Mouse (Mus musculus) left cerebral cortex, postnatal 25 days (tissue): ENCODE data around the gene Gm5741. TPM values are rescaled to one million over a fixed set of nuclear protein-coding genes. Genes with fewer than 3 reads are reported as not detected.

ENCODE experiments used
- DNase-seq, 2 experiments: peaks; one replicate each; pipeline ENCODE4 v3.0.0; 2022; ENCODE audit warnings: low spot score in 2 of 2, mixed read lengths in 1 of 2
- intact Hi-C: fragments of 180-260 bp; cut with DNase I; formaldehyde crosslinking; loops from one replicate; pipeline ENCODE4 v1.15.1; 2025
- total RNA-seq, 2 experiments: library from RNA; stranded (reverse); gene quantifications; 2 replicates each; pipeline ENCODE4 v1.2.3; 2021

Gm5741 gene
- total RNA-seq, 2 experiments from 2014 or later = 1.4 TPM; not detected in 1

- intact Hi-C loops = loop anchor here (2.0 kb wide), 1 partner anchor 95 kb away; no protein-coding TSS in a partner anchor
- no peak for DNase-seq
Observed at GRCm38 (mm10) chr8:85076001-85076400, 8.2 kb upstream of the Gm5741 start.

DNA sequence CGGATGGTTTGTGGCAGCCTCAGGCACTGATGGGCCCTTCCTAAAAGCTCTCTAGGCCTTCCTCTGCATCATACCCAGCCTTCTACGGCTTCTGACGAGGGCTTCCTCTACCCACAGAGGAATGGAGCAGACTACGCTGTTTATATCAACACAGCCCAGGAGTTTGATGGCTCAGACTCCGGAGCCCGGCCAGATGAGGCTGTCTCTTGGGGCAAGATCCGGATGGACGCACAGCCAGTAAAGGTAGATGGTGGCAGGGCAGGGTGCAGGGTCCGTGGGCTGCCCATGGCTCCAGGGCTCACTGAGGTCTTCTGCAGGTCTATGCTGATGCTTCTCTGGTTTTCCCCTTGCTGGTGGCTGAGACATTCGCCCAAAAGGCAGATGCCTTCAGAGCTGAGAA lies 6.8 kb upstream of the Gm5741 start:
- no peak for DNase-seq
- intact Hi-C loops = no loop called here

GRCm38 (mm10) chr8:85074167-85074566 lies 6.4 kb upstream of the Gm5741 start:
- intact Hi-C loops = no loop called here
- no peak for DNase-seq

DNA sequence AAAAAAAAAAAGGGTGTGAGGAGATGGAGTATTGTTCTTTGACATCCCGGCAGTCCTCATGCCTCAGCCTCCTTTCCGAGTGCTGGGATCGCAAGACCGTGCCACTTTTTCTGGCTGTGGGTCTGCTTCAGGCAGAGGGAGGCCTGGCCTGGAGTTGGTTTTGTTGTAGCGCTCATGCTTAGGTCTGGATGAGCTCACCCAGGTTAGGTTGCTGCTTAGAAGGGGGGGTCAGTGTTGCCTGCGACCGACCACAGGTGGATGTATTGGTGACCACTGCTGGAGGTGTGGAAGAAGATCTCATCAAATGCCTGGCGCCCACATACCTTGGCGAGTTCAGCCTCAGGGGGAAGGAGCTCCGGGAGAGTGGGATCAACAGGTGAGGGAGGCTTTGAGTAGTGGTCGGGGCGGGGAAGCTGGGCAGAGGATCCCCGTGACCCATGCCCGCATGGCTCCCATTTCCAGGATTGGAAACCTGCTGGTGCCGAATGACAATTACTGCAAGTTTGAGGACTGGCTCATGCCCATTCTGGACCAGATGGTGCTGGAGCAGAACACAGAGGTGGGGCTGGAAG lies 5.3 kb upstream of the Gm5741 start:
- intact Hi-C loops = no loop called here
- DNase-seq = no peak

GRCm38 (mm10) chr8:85072364-85072929 lies 4.7 kb upstream of the Gm5741 start:
- intact Hi-C loops = no loop called here

DNA sequence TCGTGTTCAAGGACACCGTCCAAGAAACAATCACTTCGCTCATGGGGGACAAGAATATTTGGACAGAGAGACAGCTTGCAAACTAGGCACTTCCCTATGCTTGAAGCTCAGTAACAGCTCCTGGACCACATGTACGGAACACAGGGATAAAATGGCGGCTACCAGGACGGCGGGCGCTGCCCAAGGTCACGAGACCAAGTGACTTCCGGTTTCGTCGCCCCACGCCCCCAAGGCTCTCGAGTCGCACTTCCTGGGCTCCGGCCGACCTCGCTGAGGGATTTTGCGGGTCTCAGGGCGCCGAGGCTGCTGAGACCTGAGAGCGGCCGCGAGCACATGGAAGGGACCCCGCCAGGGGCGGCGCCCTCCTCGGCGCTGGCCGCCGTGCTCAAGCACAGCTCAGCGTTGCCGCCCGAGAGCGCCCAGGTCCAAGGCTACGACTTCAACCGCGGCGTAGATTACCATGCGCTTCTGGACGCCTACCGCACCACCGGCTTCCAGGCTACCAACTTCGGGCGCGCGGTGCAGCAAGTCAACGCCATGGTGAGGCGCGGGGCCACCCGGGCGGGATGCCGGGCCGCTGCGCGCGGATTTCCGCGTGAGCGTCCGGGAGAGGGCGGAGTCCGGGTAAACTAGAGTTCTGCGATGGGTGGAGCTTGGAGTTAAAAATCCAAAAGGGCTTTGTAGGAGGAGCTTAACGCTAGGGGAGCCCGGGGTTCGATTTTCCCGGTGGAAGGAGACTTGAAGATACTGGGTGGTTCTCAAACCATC lies 3.9 kb upstream of the Gm5741 start, which contains the start of gene Dhps:
Dhps (plus strand) TSS at position 244 of the 768 bp plus-strand sequence.
- intact Hi-C loops = no loop called here
- peak; percentile 90 to 96 for DNase-seq

More at GRCm38 (mm10) chr8:85072364-85072929, 4.7 kb upstream of the Gm5741 start:
- peak in 1 of 2 experiments; percentile 57 for DNase-seq

- intact Hi-C loops = no loop called here
- DNase-seq = no peak
Observed at GRCm38 (mm10) chr8:85071041-85071440, 3.3 kb upstream of the Gm5741 start.

GRCm38 (mm10) chr8:85067155-85067554 lies 627 bp downstream of the Gm5741 start:
- no peak for DNase-seq

GRCm38 (mm10) chr8:85065213-85065612 lies 2.6 kb downstream of the Gm5741 start:
- intact Hi-C loops = no loop called here
- no peak for DNase-seq

More at GRCm38 (mm10) chr8:85067155-85067554, 627 bp downstream of the Gm5741 start:
- intact Hi-C loops = no loop called here

DNA sequence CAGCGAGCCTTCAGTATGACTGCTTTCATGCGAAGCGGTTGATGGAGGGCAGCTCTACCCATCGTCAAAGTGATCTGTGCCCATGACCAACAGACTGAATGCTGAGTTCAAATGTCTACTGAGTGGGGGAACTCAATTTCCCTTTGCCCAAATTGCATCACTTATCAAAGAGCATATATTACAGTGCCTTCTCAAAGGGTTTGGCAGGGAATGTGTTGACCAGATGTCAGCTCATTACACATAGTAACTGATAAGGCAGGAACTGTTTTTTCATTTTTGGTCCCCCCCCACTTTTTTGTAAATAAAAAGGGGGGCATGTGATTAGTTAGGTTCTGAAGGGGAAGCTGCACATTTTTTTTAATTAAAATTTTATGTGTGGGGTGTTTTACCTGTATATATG lies 5.2 kb downstream of the Gm5741 start:
- intact Hi-C loops = no loop called here

GRCm38 (mm10) chr8:85059879-85060616 lies 7.7 kb downstream of the Gm5741 start, which contains the start of gene Fbxw9:
Gene Fbxw9 (plus strand): TSS chr8:85060055.
- intact Hi-C loops = no loop called here
- DNase-seq = peak; percentile 93 to 96

More for the DNA sequence above, 5.2 kb downstream of the Gm5741 start:
- no peak for DNase-seq

GRCm38 (mm10) chr8:85057367-85057766 lies 10.4 kb downstream of the Gm5741 start:
- no peak for DNase-seq
- intact Hi-C loops = no loop called here

DNA sequence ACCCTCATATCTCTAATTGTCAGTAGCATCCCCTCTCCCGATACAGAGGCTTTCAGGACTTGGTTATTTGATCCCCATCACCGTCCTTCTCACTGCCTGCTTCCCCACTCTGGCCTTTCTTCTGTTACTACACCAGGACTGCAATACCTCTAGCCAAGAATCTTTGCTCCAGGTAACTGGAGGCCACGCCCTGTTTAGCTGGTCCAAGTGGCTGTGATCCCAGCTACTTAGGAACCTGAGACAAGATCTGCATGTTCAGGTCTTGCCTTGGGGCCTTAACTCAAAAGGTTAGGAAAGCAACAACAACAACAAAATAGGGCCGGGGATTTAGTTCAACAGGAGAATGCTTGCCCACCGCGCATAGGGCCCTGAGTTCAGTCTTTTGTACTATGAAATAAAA lies 24.2 kb downstream of the Gm5741 start:
- intact Hi-C loops = no loop called here
- no peak for DNase-seq

DNA sequence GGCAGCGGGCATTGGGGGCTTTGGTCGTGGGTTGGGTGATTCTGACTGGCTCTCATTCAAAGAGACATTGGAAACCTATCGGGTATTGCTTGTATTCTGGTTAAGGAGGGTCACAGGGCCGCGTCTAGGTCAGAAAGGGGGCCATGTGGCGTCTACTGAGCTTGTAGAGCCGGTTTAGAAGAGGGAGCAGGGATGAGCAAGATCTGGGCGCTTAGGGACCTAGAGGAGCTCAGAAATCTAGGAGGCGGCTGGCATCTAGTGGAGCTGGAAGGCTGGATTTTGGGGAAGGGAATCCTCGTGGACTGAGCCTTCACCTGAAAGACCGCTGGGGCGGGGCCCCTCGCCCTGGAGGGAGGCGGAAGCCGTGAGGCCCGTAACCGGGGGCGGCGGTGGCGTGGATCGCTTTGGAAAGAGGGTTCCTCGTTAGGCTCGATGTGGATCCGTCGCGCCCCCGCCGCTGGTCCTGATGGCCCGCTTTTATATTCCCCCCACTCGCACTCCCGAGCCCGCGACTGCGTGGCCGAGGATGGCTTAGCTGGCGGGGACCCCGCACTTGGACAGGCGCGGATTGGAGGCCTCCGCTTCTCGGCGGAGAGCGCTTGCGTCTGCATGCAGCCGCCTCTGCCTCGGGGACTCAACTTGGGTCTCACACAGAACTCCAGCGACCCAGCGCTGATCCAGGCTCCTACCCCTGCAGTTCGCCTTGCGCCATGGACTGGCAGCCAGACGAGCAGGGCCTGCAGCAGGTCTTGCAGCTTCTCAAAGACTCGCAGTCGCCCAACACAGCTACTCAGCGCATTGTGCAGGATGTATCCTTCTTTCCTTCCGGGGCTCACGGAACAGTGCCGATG lies 29.9 kb downstream of the Gm5741 start:
- intact Hi-C loops = no loop called here
- peak; percentile 61 to 75 for DNase-seq

DNA sequence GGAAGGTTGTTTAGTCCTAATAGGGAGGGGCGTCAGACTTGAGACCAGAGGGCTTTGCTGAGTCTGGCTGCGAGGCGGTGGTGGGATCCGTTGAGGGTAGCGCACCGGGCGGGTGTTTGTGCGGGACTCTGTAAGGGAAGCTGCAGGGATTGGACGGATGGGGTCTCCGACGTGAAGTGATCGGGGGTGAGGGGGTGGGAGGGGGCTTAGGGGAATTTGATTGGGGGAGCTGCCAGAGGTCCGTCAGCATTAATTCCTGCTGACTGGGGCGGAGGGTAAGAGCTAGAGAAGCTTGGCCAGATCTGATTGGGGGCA lies 30.5 kb downstream of the Gm5741 start:
- DNase-seq = no peak
- intact Hi-C loops = no loop called here

GRCm38 (mm10) chr8:85036718-85037365 lies 30.9 kb downstream of the Gm5741 start, which contains the start of gene Tnpo2:
Gene Tnpo2 (plus strand): TSS chr8:85036915.
- peak; percentile 92 to 97 for DNase-seq
- intact Hi-C loops = no loop called here

GRCm38 (mm10) chr8:85036381-85036717 lies 31.4 kb downstream of the Gm5741 start:
- intact Hi-C loops = no loop called here
- no peak for DNase-seq

DNA sequence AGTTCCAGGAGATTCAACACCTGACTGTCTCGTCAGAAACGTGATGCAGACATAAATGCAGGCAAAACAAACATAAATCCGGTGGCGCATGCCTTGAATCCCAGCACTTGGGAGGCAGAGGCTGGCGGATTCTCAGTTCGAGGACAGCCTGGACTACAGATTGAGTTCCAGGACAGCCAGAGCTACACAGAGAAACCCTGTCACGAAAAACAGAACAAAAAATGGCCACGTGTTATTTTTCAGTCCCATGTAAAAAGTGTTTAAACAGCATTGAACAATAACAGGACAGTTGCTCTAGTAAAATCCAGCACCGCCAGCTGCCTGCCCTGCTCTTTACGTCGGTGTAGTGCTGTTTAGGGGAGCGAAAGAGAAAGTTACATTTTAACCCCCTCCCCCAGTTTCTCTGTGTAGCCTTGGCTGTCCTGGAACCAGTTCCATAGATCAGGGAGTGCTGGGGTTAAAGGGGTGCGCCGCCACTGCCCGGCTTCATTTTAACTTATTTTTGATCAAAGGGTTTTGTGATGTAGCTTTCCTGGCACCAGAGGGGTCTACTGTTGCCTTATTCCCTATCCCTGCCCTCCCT lies 32.0 kb downstream of the Gm5741 start:
- intact Hi-C loops = no loop called here
- DNase-seq = no peak
